Mouse (Mus musculus): ENCODE measurements around the gene Naa80. TPM values are rescaled to one million over a fixed set of nuclear protein-coding genes. Genes with fewer than 3 reads are reported as not detected.

Naa80 gene
- polyA plus RNA-seq, 1 experiment from 2014 or later: 15.2 TPM

DNA sequence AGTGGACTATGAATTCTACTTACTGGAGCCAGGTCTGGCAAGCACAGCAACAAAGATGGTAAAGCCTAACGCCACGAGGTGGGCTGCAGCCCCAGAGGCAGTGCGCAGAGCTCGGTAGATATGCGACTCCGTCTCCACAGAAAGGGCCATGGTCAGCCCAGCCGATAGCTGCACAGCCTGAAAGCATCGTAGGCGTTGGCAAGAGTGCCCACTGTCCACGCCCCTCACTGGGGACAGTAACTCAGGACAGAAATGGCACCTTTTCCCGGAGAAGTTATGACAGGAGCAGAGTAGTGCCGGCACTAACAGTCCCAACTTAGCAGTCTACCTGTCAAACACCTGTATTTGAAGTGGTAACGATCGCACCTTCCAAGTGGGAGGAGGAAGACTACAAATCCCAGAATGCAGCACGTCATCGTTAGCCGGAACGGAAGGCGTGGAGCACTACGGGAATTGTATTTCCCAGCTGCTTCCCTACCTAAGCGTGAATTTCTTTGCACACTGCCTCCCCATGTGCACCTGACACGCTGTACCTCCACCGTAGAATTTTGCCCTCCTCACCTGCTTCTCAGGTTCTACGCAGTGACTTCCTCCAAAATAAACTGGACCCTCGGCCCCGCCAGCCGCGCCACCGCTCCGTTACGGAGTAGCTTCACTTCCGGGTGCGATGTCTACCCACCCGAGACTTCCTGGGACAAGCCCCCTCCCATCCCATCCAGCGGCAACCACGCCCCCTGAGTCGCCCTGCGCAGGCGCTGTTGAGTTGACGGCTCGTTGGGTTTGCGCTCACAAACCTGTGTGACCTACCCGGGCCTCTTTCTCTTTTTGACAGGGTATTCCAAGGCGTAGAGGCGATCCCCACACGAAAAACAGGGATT lies 37.0 kb upstream of the Naa80 start, which contains the start of the genes Cyb561d2 and Nprl2:
Cyb561d2 (minus strand) TSS at position 720 of the 878 bp plus-strand sequence.
Nprl2 (plus strand) TSS at position 753 of the 878 bp plus-strand sequence.
- H3K27ac ChIP-seq (ENCODE audit: low read depth, low read length): no peak within 1 kb of the TSS
- no peaks in the 10 kb centered on the region for H3K27me3 ChIP-seq (ENCODE audit: control insufficient read depth, insufficient read depth, low read length)
- H3K4me2 ChIP-seq: peak within 1 kb of the TSS; percentile 73
- H3K4me1 ChIP-seq (ENCODE audit: control insufficient read depth, insufficient read depth, low read length): peaks cover 23% of the 10 kb centered on the region
- under 1% methylated on average over 46 of the region's 46 CpGs for WGBS (ENCODE audit: insufficient replicate concordance)
- H3K36me3 ChIP-seq (ENCODE audit: control insufficient read depth, insufficient read depth, low read length): 0 out of 2 replicates have a peak, but pooled peaks cover 9% of the 10 kb centered on the region
- H3K4me3 ChIP-seq (ENCODE audit: low read depth, low read length): peak within 1 kb of the TSS; percentile 60
- H3K9me3 ChIP-seq (replicated peaks; ENCODE audit: control insufficient read depth, low read length): no peaks in the 10 kb centered on the region
- peak within 1 kb of the TSS; percentile 67 for H3K9ac ChIP-seq (ENCODE audit: low read depth, low read length)
- ATAC-seq (replicated peaks; ENCODE audit: insufficient number of reproducible peaks, low FRiP score, low TSS enrichment): peak; percentile 81

DNA sequence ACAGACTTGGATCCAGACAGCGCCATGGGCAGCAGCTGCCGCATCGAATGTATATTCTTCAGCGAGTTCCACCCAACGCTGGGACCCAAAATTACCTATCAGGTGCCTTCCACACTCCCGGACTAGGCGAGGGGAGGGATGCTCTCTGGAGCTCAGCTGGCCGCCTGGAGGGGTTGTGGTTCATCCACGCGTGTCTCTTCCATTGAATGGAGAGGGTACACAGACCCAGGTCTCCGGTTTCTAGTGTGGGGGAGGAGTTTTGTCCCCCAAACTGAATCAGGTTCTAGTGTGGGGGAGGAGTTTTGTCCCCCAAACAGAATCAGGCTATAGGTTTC lies 36.4 kb upstream of the Naa80 start:
- Histone ChIP-seq H3K36me3 (ENCODE audit: control insufficient read depth, insufficient read depth, low read length) (0 out of 2 replicates have a peak, but pooled peaks cover 9% of the 10 kb centered on the region), H3K27ac (ENCODE audit: low read depth, low read length) (no peak overlapping the region), H3K4me2 (peak overlapping the region; percentile 73), H3K9me3 (replicated peaks; ENCODE audit: control insufficient read depth, low read length) (no peaks in the 10 kb centered on the region), H3K4me1 (ENCODE audit: control insufficient read depth, insufficient read depth, low read length) (peaks cover 22% of the 10 kb centered on the region), H3K9ac (ENCODE audit: low read depth, low read length) (peak overlapping the region; percentile 67), H3K27me3 (ENCODE audit: control insufficient read depth, insufficient read depth, low read length) (no peaks in the 10 kb centered on the region), H3K4me3 (ENCODE audit: low read depth, low read length) (peak overlapping the region; percentile 60)
- 1% methylated on average over 11 of the region's 11 CpGs for WGBS (ENCODE audit: insufficient replicate concordance)
- ATAC-seq (replicated peaks; ENCODE audit: insufficient number of reproducible peaks, low FRiP score, low TSS enrichment): no peak; the same call in 1 of the 2 replicates

DNA sequence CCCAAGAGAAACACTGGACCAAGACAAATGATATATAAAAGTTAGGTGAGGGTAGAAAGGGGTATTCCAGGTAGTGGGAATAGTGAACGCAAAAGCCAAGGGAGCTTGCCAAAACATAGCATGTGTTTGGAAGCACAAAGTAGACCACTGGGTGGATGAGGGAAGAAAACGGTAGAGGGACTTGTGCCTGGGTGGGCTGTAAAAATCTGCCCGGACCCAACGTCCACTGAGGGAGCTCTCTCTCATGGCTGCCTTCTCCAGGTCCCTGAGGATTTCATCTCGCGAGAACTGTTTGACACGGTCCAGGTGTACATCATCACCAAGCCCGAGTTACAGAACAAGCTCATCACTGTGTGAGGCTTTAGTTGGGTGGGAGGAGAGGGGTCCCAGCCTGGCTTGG lies 36.0 kb upstream of the Naa80 start:
- Histone ChIP-seq H3K4me3 (ENCODE audit: low read depth, low read length) (peak overlapping the region; percentile 60), H3K36me3 (ENCODE audit: control insufficient read depth, insufficient read depth, low read length) (0 out of 2 replicates have a peak, but pooled peaks cover 9% of the 10 kb centered on the region), H3K9me3 (replicated peaks; ENCODE audit: control insufficient read depth, low read length) (no peaks in the 10 kb centered on the region), H3K27me3 (ENCODE audit: control insufficient read depth, insufficient read depth, low read length) (0 out of 2 replicates have a peak, but pooled peaks cover 2% of the 10 kb centered on the region), H3K4me2 (peak overlapping the region; percentile 73), H3K9ac (ENCODE audit: low read depth, low read length) (peak overlapping the region; percentile 67), H3K4me1 (ENCODE audit: control insufficient read depth, insufficient read depth, low read length) (peaks cover 23% of the 10 kb centered on the region), H3K27ac (ENCODE audit: low read depth, low read length) (no peak overlapping the region)
- WGBS (ENCODE audit: insufficient replicate concordance): 37% methylated on average over 8 of the region's 8 CpGs
- no peak for ATAC-seq (replicated peaks; ENCODE audit: insufficient number of reproducible peaks, low FRiP score, low TSS enrichment)

DNA sequence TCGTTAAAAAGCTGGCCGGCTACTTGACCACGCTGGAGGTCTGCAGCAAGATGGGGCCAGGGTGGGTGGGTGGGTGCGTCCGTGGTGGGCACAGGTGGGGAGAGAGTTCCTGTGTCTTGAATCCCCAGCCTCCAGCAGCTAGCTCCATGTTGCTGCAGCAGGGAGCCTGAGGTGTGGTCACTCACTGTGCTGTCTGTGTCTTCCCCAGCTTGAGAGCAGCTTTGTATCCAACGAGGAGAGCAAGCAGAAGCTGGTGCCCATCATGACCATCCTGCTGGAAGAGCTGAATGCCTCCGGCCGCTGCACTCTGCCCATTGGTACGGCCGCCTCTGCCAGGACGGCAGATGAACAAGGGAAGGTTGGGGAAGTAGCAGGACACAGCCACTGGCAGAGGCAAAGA lies 35.4 kb upstream of the Naa80 start:
- H3K27ac ChIP-seq (ENCODE audit: low read depth, low read length): no peak overlapping the region
- WGBS (ENCODE audit: insufficient replicate concordance): 84% methylated on average over 11 of the region's 11 CpGs
- H3K36me3 ChIP-seq (ENCODE audit: control insufficient read depth, insufficient read depth, low read length): 0 out of 2 replicates have a peak, but pooled peaks cover 7% of the 10 kb centered on the region
- no peak overlapping the region for H3K4me3 ChIP-seq (ENCODE audit: low read depth, low read length)
- H3K9ac ChIP-seq (ENCODE audit: low read depth, low read length): no peak overlapping the region
- H3K9me3 ChIP-seq (replicated peaks; ENCODE audit: control insufficient read depth, low read length): no peaks in the 10 kb centered on the region
- 0 out of 2 replicates have a peak, but pooled peaks cover 3% of the 10 kb centered on the region for H3K27me3 ChIP-seq (ENCODE audit: control insufficient read depth, insufficient read depth, low read length)
- peaks cover 23% of the 10 kb centered on the region for H3K4me1 ChIP-seq (ENCODE audit: control insufficient read depth, insufficient read depth, low read length)
- ATAC-seq (replicated peaks; ENCODE audit: insufficient number of reproducible peaks, low FRiP score, low TSS enrichment): no peak
- H3K4me2 ChIP-seq: no peak overlapping the region; the same call in 1 of the 2 replicates

DNA sequence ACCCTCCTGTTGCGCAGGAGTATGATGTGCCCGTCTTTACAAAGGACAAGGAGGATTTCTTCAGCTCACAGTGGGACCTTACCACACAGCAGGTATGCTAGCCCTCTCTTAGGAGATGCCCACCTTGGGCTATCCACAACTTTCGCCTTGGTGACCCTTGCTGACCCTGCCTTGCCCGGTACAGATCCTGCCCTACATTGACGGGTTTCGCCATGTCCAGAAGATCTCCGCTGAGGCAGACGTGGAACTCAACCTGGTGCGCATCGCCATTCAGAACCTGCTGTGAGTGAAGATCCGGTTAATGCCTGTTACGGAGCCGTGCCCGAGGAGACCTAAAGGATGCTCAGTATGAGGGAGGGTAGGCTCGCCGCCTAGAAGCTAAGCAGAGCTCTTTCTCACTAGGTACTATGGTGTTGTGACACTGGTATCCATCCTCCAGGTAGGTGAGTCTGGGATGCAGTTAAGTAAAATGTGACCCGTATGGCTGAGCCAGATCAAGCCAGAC lies 34.4 kb upstream of the Naa80 start:
- H3K4me2 ChIP-seq: no peak overlapping the region
- no peak for ATAC-seq (replicated peaks; ENCODE audit: insufficient number of reproducible peaks, low FRiP score, low TSS enrichment)
- H3K27me3 ChIP-seq (ENCODE audit: control insufficient read depth, insufficient read depth, low read length): peaks cover 10% of the 10 kb centered on the region
- no peaks in the 10 kb centered on the region for H3K9me3 ChIP-seq (replicated peaks; ENCODE audit: control insufficient read depth, low read length)
- H3K4me3 ChIP-seq (ENCODE audit: low read depth, low read length): no peak overlapping the region
- H3K27ac ChIP-seq (ENCODE audit: low read depth, low read length): no peak overlapping the region
- 0 out of 2 replicates have a peak, but pooled peaks cover 4% of the 10 kb centered on the region for H3K36me3 ChIP-seq (ENCODE audit: control insufficient read depth, insufficient read depth, low read length)
- peaks cover 23% of the 10 kb centered on the region for H3K4me1 ChIP-seq (ENCODE audit: control insufficient read depth, insufficient read depth, low read length)
- WGBS (ENCODE audit: insufficient replicate concordance): 89% methylated on average over 17 of the region's 17 CpGs
- H3K9ac ChIP-seq (ENCODE audit: low read depth, low read length): no peak overlapping the region

DNA sequence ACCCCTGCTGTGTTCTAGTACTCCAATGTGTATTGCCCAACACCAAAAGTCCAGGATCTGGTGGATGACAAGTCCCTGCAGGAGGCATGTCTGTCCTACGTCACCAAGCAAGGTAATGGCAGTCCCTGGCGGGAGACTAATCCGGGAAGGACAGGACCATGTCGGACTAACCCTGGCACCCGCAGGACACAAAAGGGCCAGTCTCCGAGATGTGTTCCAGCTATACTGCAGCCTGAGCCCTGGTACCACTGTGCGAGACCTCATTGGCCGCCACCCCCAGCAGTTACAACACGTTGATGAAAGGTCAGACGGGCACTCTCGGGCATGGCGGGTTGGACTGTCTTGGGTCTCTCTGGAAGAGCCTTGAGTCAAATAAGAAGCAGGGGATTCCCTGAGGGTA lies 34.0 kb upstream of the Naa80 start:
- peaks cover 23% of the 10 kb centered on the region for H3K4me1 ChIP-seq (ENCODE audit: control insufficient read depth, insufficient read depth, low read length)
- H3K36me3 ChIP-seq (ENCODE audit: control insufficient read depth, insufficient read depth, low read length): no peaks in the 10 kb centered on the region
- no peak overlapping the region for H3K4me2 ChIP-seq
- H3K27ac ChIP-seq (ENCODE audit: low read depth, low read length): no peak overlapping the region
- H3K27me3 ChIP-seq (ENCODE audit: control insufficient read depth, insufficient read depth, low read length): peaks cover 14% of the 10 kb centered on the region
- H3K9me3 ChIP-seq (replicated peaks; ENCODE audit: control insufficient read depth, low read length): no peaks in the 10 kb centered on the region
- 90% methylated on average over 12 of the region's 12 CpGs for WGBS (ENCODE audit: insufficient replicate concordance)
- H3K4me3 ChIP-seq (ENCODE audit: low read depth, low read length): no peak overlapping the region
- no peak for ATAC-seq (replicated peaks; ENCODE audit: insufficient number of reproducible peaks, low FRiP score, low TSS enrichment)
- H3K9ac ChIP-seq (ENCODE audit: low read depth, low read length): no peak overlapping the region

DNA sequence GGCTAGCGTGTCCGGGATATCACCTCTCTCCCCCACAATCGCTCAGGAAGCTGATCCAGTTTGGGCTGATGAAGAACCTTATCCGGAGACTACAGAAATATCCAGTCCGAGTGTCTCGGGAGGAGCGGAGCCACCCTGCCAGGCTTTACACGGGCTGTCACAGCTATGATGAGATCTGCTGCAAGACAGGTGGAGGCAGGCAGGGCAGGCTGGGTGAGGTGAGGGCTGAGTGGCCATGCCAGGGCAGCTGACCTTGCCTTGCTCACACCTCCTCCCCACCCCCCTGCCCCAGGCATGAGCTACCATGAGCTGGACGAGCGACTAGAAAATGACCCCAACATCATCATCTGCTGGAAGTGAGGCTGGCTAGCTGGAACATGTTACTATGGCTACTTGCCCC lies 33.5 kb upstream of the Naa80 start:
- H3K27me3 ChIP-seq (ENCODE audit: control insufficient read depth, insufficient read depth, low read length): peaks cover 17% of the 10 kb centered on the region

DNA sequence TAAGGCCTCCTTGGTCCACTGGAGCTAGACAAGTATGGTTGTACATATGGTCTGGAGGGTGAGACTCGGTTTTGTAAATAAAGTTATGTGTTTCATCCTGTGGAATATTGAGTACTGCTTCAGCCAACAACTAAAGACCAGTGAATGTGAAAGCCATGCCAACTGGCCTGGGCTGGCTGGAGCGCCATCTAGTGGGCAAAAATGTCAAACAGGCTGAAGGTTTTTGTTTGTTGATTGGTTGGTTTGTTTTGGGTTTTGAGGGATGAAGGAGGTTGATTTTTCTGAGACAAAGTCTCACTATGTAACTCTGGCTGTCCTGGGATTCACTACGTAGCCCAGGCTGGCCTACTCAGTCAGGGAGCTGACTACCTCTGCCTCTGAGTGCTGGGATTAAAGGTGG lies 33.1 kb upstream of the Naa80 start:
- WGBS (ENCODE audit: insufficient replicate concordance): 9% methylated on average over 3 of the region's 3 CpGs

More for the DNA sequence above, 33.5 kb upstream of the Naa80 start:
- no peaks in the 10 kb centered on the region for H3K36me3 ChIP-seq (ENCODE audit: control insufficient read depth, insufficient read depth, low read length)
- H3K27ac ChIP-seq (ENCODE audit: low read depth, low read length): no peak overlapping the region
- H3K4me1 ChIP-seq (ENCODE audit: control insufficient read depth, insufficient read depth, low read length): peaks cover 23% of the 10 kb centered on the region
- no peak overlapping the region for H3K9ac ChIP-seq (ENCODE audit: low read depth, low read length)
- H3K4me3 ChIP-seq (ENCODE audit: low read depth, low read length): no peak overlapping the region
- WGBS (ENCODE audit: insufficient replicate concordance): 83% methylated on average over 10 of the region's 10 CpGs
- ATAC-seq (replicated peaks; ENCODE audit: insufficient number of reproducible peaks, low FRiP score, low TSS enrichment): no peak
- no peak overlapping the region for H3K4me2 ChIP-seq
- no peaks in the 10 kb centered on the region for H3K9me3 ChIP-seq (replicated peaks; ENCODE audit: control insufficient read depth, low read length)

More for the DNA sequence above, 33.1 kb upstream of the Naa80 start:
- H3K4me1 ChIP-seq (ENCODE audit: control insufficient read depth, insufficient read depth, low read length): peaks cover 24% of the 10 kb centered on the region
- H3K9ac ChIP-seq (ENCODE audit: low read depth, low read length): no peak overlapping the region
- no peaks in the 10 kb centered on the region for H3K36me3 ChIP-seq (ENCODE audit: control insufficient read depth, insufficient read depth, low read length)
- no peaks in the 10 kb centered on the region for H3K9me3 ChIP-seq (replicated peaks; ENCODE audit: control insufficient read depth, low read length)
- ATAC-seq (replicated peaks; ENCODE audit: insufficient number of reproducible peaks, low FRiP score, low TSS enrichment): no peak
- no peak overlapping the region for H3K4me3 ChIP-seq (ENCODE audit: low read depth, low read length)
- no peak overlapping the region for H3K27ac ChIP-seq (ENCODE audit: low read depth, low read length)
- H3K27me3 ChIP-seq (ENCODE audit: control insufficient read depth, insufficient read depth, low read length): peaks cover 21% of the 10 kb centered on the region
- no peak overlapping the region for H3K4me2 ChIP-seq

Data from heart, embryonic 11.5 days (tissue).